Mouse (Mus musculus) lung, adult 10 weeks (tissue): ENCODE results near the gene Phkb. TPM values are rescaled to one million over a fixed set of nuclear protein-coding genes. Genes with fewer than 3 reads are reported as not detected.

Experiments
- polyA plus RNA-seq: library from polyadenylated mRNA; stranded (reverse); fragments of 350-450 nt; fragmentation: Illumina TruSeq; extraction: RNeasy Lipid Tissue Mini Kit (QIAGEN cat#74804); gene quantifications from one replicate; pipeline ENCODE4 v1.2.3, GENCODE M21; 2014; ENCODE audit warnings: low read depth, low replicate concordance; ENCODE audit not compliant: insufficient read depth

The Phkb gene
- 15.1 TPM for polyA plus RNA-seq

DNA sequence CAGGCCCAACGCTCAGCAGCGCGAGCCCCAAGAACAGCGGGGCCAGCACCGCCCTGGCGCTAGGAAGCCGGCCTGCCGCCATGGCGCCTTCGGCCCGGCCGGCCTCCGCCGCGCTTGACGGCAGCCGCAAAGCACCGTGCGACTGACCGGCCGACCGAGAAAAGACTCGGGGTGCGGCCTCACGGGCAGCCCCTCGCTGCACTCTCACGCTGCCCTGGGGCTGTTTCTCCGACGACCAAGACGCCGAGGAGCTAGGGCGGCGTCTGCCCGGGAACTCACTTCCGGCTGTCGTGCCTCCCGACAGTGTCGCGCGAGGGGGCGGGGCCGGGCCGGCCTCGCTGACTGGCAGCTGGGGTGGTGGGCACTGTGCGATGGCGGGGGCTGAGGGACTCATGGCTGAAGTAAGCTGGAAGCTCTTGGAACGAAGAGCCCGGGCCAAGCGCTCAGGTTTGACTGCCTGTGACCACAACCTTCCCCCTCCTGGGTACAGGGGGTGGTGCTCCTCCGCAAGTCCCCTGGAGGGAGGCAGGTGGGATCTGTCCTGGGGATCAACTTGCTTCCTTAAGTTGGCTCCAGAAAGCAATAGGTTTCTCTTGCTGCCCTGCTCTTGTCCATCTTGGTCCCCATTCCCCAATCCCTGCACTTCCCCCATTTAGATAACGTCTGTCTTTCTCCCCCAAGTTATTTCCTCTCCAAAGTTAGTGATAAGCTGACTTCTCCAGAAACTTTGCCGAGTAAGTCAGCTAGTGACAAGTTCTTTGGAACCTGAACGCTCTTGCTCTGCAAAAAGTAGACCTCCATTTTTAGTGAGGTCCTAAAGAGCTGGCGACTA is at the start of gene Phkb, which contains the start of gene Itfg1:
TSS of gene Phkb (plus strand) at position 303 of the 832 bp plus-strand sequence.
TSS of gene Itfg1 (minus strand) at position 265 of the 832 bp plus-strand sequence.

Other genes with a start within 250 kb of the Phkb start
- gene Neto2, start 140.0 kb upstream of the Phkb start, polyA plus RNA-seq = 0.46 TPM
- 32.7 TPM for gene Itfg1, start within 50 bp of the Phkb start, polyA plus RNA-seq